Mouse (Mus musculus) thymus, adult 2 months (tissue): ENCODE results near the gene Mylk.

Experiments
- CTCF ChIP-seq: fragments of 200-500 bp; IDR thresholded peaks from 2 replicates; pipeline ENCODE4 v1.5.1; 2012; ENCODE audit warnings: mild to moderate bottlenecking, control low read depth, low read length, moderate library complexity, borderline replicate concordance; ENCODE audit not compliant: control insufficient read depth, poor library complexity, insufficient read depth; ENCODE audit errors: extremely low read depth
- POLR2A ChIP-seq: fragments of 200-500 bp; IDR thresholded peaks from 2 replicates; pipeline ENCODE4 v1.6.1; 2012; ENCODE audit warnings: mild to moderate bottlenecking, low read length, control low read depth, moderate library complexity; ENCODE audit not compliant: control insufficient read depth, poor library complexity, insufficient read depth; ENCODE audit errors: extremely low read depth

GRCm38 (mm10) chr16:35021903-35022241 lies 276.9 kb downstream of the Mylk start:
- TF ChIP-seq POLR2A (no peak), CTCF (no peak)
